Mouse (Mus musculus) cerebellum, adult 18-20 months (tissue): ENCODE data around the gene Nr2f1.
A peak's percentile ranks its signal among the peaks of the same experiment; 100 is the strongest.

ENCODE experiments used
- DNase-seq, 2 experiments: peaks; one replicate each; pipeline ENCODE4 v3.0.0; 2021

Gene Nr2f1

GRCm38 (mm10) chr13:78178771-78179170 lies 20.8 kb downstream of the Nr2f1 start:
- no peak for DNase-seq

- DNase-seq = no peak
Observed at GRCm38 (mm10) chr13:78178021-78178420, 21.5 kb downstream of the Nr2f1 start.

GRCm38 (mm10) chr13:78177381-78177950 lies 22.1 kb downstream of the Nr2f1 start:
- DNase-seq = no peak

GRCm38 (mm10) chr13:78175821-78176380 lies 23.7 kb downstream of the Nr2f1 start:
- DNase-seq = peak; percentile 60 to 61

GRCm38 (mm10) chr13:78174891-78175290 lies 24.7 kb downstream of the Nr2f1 start:
- DNase-seq = no peak

- no peak for DNase-seq
Observed at GRCm38 (mm10) chr13:78174191-78174590, 25.4 kb downstream of the Nr2f1 start.

GRCm38 (mm10) chr13:78172861-78173260 lies 26.7 kb downstream of the Nr2f1 start:
- DNase-seq = no peak

- peak in 1 of 2 experiments; percentile 25 for DNase-seq
Observed at GRCm38 (mm10) chr13:78171984-78172636, 27.4 kb downstream of the Nr2f1 start.

- no peak for DNase-seq
Observed at GRCm38 (mm10) chr13:78171320-78171719, 28.2 kb downstream of the Nr2f1 start.

GRCm38 (mm10) chr13:78168166-78168565 lies 31.4 kb downstream of the Nr2f1 start:
- no peak for DNase-seq

GRCm38 (mm10) chr13:78164941-78165340 lies 34.6 kb downstream of the Nr2f1 start:
- DNase-seq = no peak

- peak; percentile 82 to 84 for DNase-seq
Observed at GRCm38 (mm10) chr13:78163087-78163958, 36.2 kb downstream of the Nr2f1 start.

- no peak for DNase-seq
Observed at GRCm38 (mm10) chr13:78162149-78162548, 37.4 kb downstream of the Nr2f1 start.

GRCm38 (mm10) chr13:78157465-78157864 lies 42.1 kb downstream of the Nr2f1 start:
- DNase-seq = no peak
